Mouse (Mus musculus) cerebellum, adult 2 months (tissue): ENCODE data around the gene Slc9a8.

Experiments used
- CTCF ChIP-seq: fragments of 200-500 bp; IDR thresholded peaks from 2 replicates; pipeline ENCODE4 v1.5.1; 2011; ENCODE audit warnings: low read depth, mild to moderate bottlenecking, control low read depth, low read length, moderate library complexity, borderline replicate concordance; ENCODE audit not compliant: insufficient read depth
- POLR2A ChIP-seq: fragments of 200-500 bp; IDR thresholded peaks from 2 replicates; pipeline ENCODE4 v1.6.1; 2011; ENCODE audit warnings: low read length, control low read depth, borderline replicate concordance; ENCODE audit not compliant: insufficient read depth

GRCm38 (mm10) chr2:167457213-167457612 is 35.7 kb downstream of the Slc9a8 start:
- TF ChIP-seq CTCF (no peak), POLR2A (peak; percentile 32; the same call in 1 of the 2 replicates)
